Mouse (Mus musculus) gastrocnemius, postnatal 4 days (tissue): ENCODE measurements around the gene Klhl33. TPM values are rescaled to one million over a fixed set of nuclear protein-coding genes. Genes with fewer than 3 reads are reported as not detected.

ENCODE experiments used
- DNase-seq, 2 experiments: peaks; one replicate each; pipeline ENCODE4 v3.0.0; 2021 to 2022; ENCODE audit warnings: low spot score in 2 of 2, mixed read lengths in 2 of 2
- total RNA-seq, 2 experiments: library from RNA; stranded (reverse); gene quantifications; 2 replicates each; pipeline ENCODE4 v1.2.3; 2021

Klhl33 gene
- total RNA-seq, 2 experiments from 2014 or later = 5.8 to 10.1 TPM

DNA sequence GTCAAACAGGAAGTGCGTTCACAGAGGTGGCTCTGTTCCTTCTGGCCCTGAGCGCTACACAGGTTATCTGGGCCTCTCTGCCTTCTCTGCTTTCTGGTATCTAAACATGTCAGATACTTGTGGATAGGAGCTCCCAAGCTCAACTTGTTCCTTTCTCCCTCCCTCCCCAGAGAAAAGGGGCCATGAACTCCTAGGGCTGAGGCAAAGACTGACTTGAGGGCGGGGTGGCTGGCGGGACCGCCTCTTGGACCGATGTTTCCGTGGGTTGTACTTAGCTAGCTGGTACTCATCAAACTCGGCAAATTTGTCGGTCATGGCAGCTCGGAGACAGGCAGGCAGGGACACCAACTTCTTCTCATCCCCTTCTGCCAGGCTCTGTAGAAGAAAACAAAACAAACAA is 34.7 kb downstream of the Klhl33 start:
- DNase-seq = no peak

DNA sequence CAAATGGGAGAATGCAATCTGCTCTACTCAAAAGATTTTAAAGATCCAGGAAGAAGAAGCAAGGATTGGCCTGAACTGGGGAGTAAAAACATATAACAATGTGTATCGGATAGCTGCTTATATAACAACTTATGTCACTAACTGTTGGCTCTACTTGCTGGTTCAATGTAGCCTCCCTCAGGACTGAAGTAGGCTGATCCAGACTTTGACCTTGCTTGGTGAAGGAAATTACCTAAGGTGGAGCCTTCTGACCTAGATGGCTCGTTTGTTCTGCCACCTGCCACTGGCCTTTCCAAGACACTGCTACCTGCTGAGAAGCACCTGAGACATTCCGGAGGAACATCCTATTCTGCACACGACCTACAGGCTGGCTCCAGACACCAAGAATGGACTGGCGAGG is 41.5 kb downstream of the Klhl33 start:
- DNase-seq = no peak

Other genes starting within 250 kb of the Klhl33 start
- gene Olfr747, start 204.3 kb downstream of the Klhl33 start, total RNA-seq = not detected
- gene Olfr748, start 190.1 kb downstream of the Klhl33 start, total RNA-seq = not detected
- not detected for gene Olfr749, start 152.4 kb downstream of the Klhl33 start, total RNA-seq
- gene Ttc5, start 112.0 kb downstream of the Klhl33 start, total RNA-seq = 10 to 100 TPM; 27.9 to 32.7 TPM
- gene Ccnb1ip1, start 89.8 kb downstream of the Klhl33 start, total RNA-seq = not detected
- gene Parp2, start 89.7 kb downstream of the Klhl33 start, total RNA-seq = 10 to 100 TPM; 22.2 to 29.4 TPM
- gene Tep1, start 26.9 kb downstream of the Klhl33 start, total RNA-seq = 10 to 100 TPM in 1 of 2 experiments, 1 to 10 TPM in 1; 9.7 to 12.2 TPM
- 10 to 100 TPM; 48.6 to 52.2 TPM for gene Osgep, start 27.4 kb upstream of the Klhl33 start, total RNA-seq
- 10 to 100 TPM; 61.1 to 62.7 TPM for gene Apex1, start 27.5 kb upstream of the Klhl33 start, total RNA-seq
- gene Pip4p1, start 33.3 kb upstream of the Klhl33 start, total RNA-seq = 10 to 100 TPM; 23.5 to 25.2 TPM
- 10 to 100 TPM; 12.7 to 13.9 TPM for gene Pnp, start 33.6 kb upstream of the Klhl33 start, total RNA-seq
- gene Gm49342, start 47.0 kb upstream of the Klhl33 start, total RNA-seq = 1 to 10 TPM; 7.9 to 8.5 TPM
- gene Pnp2, start 58.5 kb upstream of the Klhl33 start, total RNA-seq = under 1 TPM; 0.67 to 0.71 TPM
- gene Rnase10, start 110.2 kb upstream of the Klhl33 start, total RNA-seq = not detected
- gene Rnase9, start 144.4 kb upstream of the Klhl33 start, total RNA-seq = not detected
- gene Rnase11, start 152.7 kb upstream of the Klhl33 start, total RNA-seq = not detected
- not detected for gene Rnase12, start 160.2 kb upstream of the Klhl33 start, total RNA-seq
- not detected for gene Olfr750, start 176.9 kb upstream of the Klhl33 start, total RNA-seq
- gene Rnase4, start 193.6 kb upstream of the Klhl33 start, total RNA-seq = 10 to 100 TPM; 76.4 to 86.0 TPM
- gene Ang, start 193.6 kb upstream of the Klhl33 start, total RNA-seq = 1 to 10 TPM; 7.7 to 8.9 TPM
- gene Eddm3b, start 216.9 kb upstream of the Klhl33 start, total RNA-seq = not detected
- under 1 TPM; 0.25 to 0.52 TPM for gene Rnase6, start 226.4 kb upstream of the Klhl33 start, total RNA-seq
- not detected for gene Rnase1, start 249.3 kb upstream of the Klhl33 start, total RNA-seq